Mouse (Mus musculus): ENCODE measurements around the gene Olfr118. TPM values are rescaled to one million over a fixed set of nuclear protein-coding genes. Genes with fewer than 3 reads are reported as not detected.
"Not testable (repeated sequence)": the region's sequence is repeated elsewhere in the genome, so short reads cannot be mapped to it uniquely, and the experiment has no call there.

Olfr118 gene
- not detected in 2 replicates for polyA plus RNA-seq (2015; fragmentation: Nextera tagmentation; extraction: Ambion mirVana)

DNA sequence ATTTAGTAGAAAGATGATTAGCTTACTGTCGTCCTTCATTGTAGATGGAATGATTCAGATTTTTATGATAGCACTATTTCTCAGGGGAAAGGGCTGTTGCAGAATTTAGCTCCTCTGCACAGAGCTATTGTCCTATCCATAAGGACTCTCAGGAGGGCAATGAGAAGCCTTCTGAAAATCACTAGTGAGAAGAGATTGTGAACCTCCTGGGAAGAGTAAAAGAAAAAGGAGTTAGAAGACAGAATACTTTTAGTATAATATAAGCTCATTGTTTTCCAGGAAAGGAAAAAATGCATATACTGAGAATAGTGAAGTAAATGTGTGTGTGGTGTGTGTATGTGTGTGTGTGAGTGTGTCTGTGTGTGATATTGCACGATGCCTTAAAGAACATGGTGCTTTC is at the start of gene Olfr118:
TSS of gene Olfr118 (plus strand) at position 301 of the 400 bp plus-strand sequence.
- 30% methylated on average over 2 of the region's 2 CpGs for WGBS (ENCODE audit: insufficient replicate concordance)
- H3K9me3 ChIP-seq (replicated peaks; ENCODE audit: control insufficient read depth, low read length): no peaks in the 10 kb centered on the region
- no peak within 1 kb of the TSS for H3K4me2 ChIP-seq (ENCODE audit: low read depth, low read length)
- no peak within 1 kb of the TSS for H3K9ac ChIP-seq (ENCODE audit: low read depth, low read length)
- H3K27ac ChIP-seq (ENCODE audit: low read length): no peak within 1 kb of the TSS
- H3K4me3 ChIP-seq (ENCODE audit: low read depth, low read length): no peak within 1 kb of the TSS
- no peaks in the 10 kb centered on the region for H3K4me1 ChIP-seq (ENCODE audit: control insufficient read depth, low read depth, low read length)
- H3K27me3 ChIP-seq (ENCODE audit: control insufficient read depth, insufficient read depth, low read depth, low read length): no peaks in the 10 kb centered on the region
- no peaks in the 10 kb centered on the region for H3K36me3 ChIP-seq (ENCODE audit: control insufficient read depth, insufficient read depth)
- ATAC-seq (ENCODE audit: low read depth): no peak

DNA sequence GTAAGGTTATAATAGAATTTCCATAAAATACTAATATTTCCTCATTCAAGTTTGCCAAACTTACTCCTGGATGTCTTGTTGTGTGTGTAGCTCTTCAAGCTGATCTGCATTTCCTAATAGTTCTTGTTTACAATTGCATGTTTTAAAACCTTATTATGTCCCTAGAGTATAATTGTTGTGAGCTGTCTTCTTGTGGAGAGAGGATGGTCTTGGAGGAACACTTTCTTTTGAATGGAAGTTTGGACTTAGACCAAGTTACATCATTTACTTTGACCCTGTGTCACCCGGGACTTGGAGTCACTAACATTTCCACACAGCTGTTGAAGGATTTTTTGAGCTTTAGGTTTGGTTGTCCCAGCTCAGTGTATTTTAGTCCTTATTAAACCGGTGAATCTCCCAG is 39.8 kb upstream of the Olfr118 start, which contains the start of the genes Olfr115 and Olfr116:
TSS of gene Olfr115 (minus strand) at position 101 of the 400 bp plus-strand sequence.
TSS of gene Olfr116 (minus strand) at position 191 of the 400 bp plus-strand sequence.
- H3K36me3 ChIP-seq (ENCODE audit: control insufficient read depth, insufficient read depth): no peaks in the 10 kb centered on the region
- no peak for ATAC-seq (ENCODE audit: low read depth)
- 55% methylated on average over 2 of the region's 2 CpGs for WGBS (ENCODE audit: insufficient replicate concordance)
- H3K27me3 ChIP-seq (ENCODE audit: control insufficient read depth, insufficient read depth, low read depth, low read length): no peaks in the 10 kb centered on the region
- H3K9ac ChIP-seq (ENCODE audit: low read depth, low read length): no peak within 1 kb of the TSS
- no peak within 1 kb of the TSS for H3K27ac ChIP-seq (ENCODE audit: low read length)
- H3K4me1 ChIP-seq (ENCODE audit: control insufficient read depth, low read depth, low read length): no peaks in the 10 kb centered on the region
- no peak within 1 kb of the TSS for H3K4me2 ChIP-seq (ENCODE audit: low read depth, low read length)
- no peak within 1 kb of the TSS for H3K4me3 ChIP-seq (ENCODE audit: low read depth, low read length)
- H3K9me3 ChIP-seq (replicated peaks; ENCODE audit: control insufficient read depth, low read length): no peaks in the 10 kb centered on the region; the same call in 1 of the 2 replicates

DNA sequence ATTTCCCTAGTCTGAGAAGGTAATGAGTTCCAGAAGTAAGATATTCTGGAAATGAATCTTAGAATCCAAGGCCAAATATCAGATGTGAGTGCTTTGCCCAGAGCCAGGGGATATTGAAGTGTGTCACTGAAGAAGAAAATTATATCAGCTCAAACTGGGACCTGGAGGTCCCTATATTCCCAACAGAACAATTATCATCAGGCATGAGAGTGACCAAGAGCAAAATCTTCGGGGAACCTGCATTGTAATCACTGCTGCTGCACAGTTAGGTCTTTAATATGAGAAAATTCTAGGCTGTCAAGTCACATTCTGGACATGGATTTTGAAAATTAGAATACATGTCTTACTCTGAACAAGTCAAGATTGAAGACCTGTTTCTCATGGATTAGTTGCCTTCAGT is 3.1 kb upstream of the Olfr118 start, which contains the start of gene Olfr117:
TSS of gene Olfr117 (minus strand) at position 101 of the 400 bp plus-strand sequence.
- ATAC-seq (ENCODE audit: low read depth): no peak
- 32% methylated on average over 1 of the region's 1 CpGs for WGBS (ENCODE audit: insufficient replicate concordance)

GRCm38 (mm10) chr17:37696264-37696663 is 29.5 kb downstream of the Olfr118 start, which contains the start of gene Olfr119:
TSS of gene Olfr119 (plus strand) at chr17:37696564.
- not testable (repeated sequence) for H3K36me3 ChIP-seq (ENCODE audit: control insufficient read depth, insufficient read depth); H3K27ac ChIP-seq (ENCODE audit: low read length); H3K4me2 ChIP-seq (ENCODE audit: low read depth, low read length); ATAC-seq (ENCODE audit: low read depth); H3K4me1 ChIP-seq (ENCODE audit: control insufficient read depth, low read depth, low read length); H3K9me3 ChIP-seq (replicated peaks; ENCODE audit: control insufficient read depth, low read length); H3K9ac ChIP-seq (ENCODE audit: low read depth, low read length); H3K4me3 ChIP-seq (ENCODE audit: low read depth, low read length); H3K27me3 ChIP-seq (ENCODE audit: control insufficient read depth, insufficient read depth, low read depth, low read length)
- WGBS (ENCODE audit: insufficient replicate concordance): 47% methylated on average over 1 of the region's 1 CpGs

More for the DNA sequence above, 3.1 kb upstream of the Olfr118 start, which contains the start of gene Olfr117:
- Histone ChIP-seq H3K27ac (ENCODE audit: low read length) (no peak within 1 kb of the TSS), H3K4me1 (ENCODE audit: control insufficient read depth, low read depth, low read length) (no peaks in the 10 kb centered on the region), H3K27me3 (ENCODE audit: control insufficient read depth, insufficient read depth, low read depth, low read length) (no peaks in the 10 kb centered on the region), H3K9me3 (replicated peaks; ENCODE audit: control insufficient read depth, low read length) (no peaks in the 10 kb centered on the region), H3K4me3 (ENCODE audit: low read depth, low read length) (no peak within 1 kb of the TSS), H3K4me2 (ENCODE audit: low read depth, low read length) (no peak within 1 kb of the TSS), H3K36me3 (ENCODE audit: control insufficient read depth, insufficient read depth) (no peaks in the 10 kb centered on the region), H3K9ac (ENCODE audit: low read depth, low read length) (no peak within 1 kb of the TSS)

GRCm38 (mm10) chr17:37721508-37721907 is 54.7 kb downstream of the Olfr118 start, which contains the start of gene Olfr120:
TSS of gene Olfr120 (plus strand) at chr17:37721808.
- Histone ChIP-seq H3K27ac (ENCODE audit: low read length) (no peak within 1 kb of the TSS), H3K4me2 (ENCODE audit: low read depth, low read length) (no peak within 1 kb of the TSS), H3K9me3 (replicated peaks; ENCODE audit: control insufficient read depth, low read length) (no peaks in the 10 kb centered on the region), H3K4me1 (ENCODE audit: control insufficient read depth, low read depth, low read length) (no peaks in the 10 kb centered on the region), H3K36me3 (ENCODE audit: control insufficient read depth, insufficient read depth) (no peaks in the 10 kb centered on the region), H3K4me3 (ENCODE audit: low read depth, low read length) (no peak within 1 kb of the TSS), H3K27me3 (ENCODE audit: control insufficient read depth, insufficient read depth, low read depth, low read length) (no peaks in the 10 kb centered on the region), H3K9ac (ENCODE audit: low read depth, low read length) (no peak within 1 kb of the TSS)
- 38% methylated on average over 1 of the region's 1 CpGs for WGBS (ENCODE audit: insufficient replicate concordance)
- no peak for ATAC-seq (ENCODE audit: low read depth)

Other genes starting within 250 kb of the Olfr118 start
- gene Olfr108, start 221.5 kb upstream of the Olfr118 start, polyA plus RNA-seq (2015; fragmentation: Nextera tagmentation; extraction: Ambion mirVana): not detected in 2 replicates
- gene Olfr109, start 208.1 kb upstream of the Olfr118 start, polyA plus RNA-seq (2015; fragmentation: Nextera tagmentation; extraction: Ambion mirVana): not detected in 2 replicates
- gene H2-M2, start 183.4 kb upstream of the Olfr118 start, polyA plus RNA-seq (2015; fragmentation: Nextera tagmentation; extraction: Ambion mirVana): not detected in 2 replicates
- gene Olfr110, start 174.5 kb upstream of the Olfr118 start, polyA plus RNA-seq (2015; fragmentation: Nextera tagmentation; extraction: Ambion mirVana): not detected in 2 replicates
- gene Olfr111, start 159.0 kb upstream of the Olfr118 start, polyA plus RNA-seq (2015; fragmentation: Nextera tagmentation; extraction: Ambion mirVana): not detected in 2 replicates
- not detected in 2 replicates for gene Olfr112, start 97.5 kb upstream of the Olfr118 start, polyA plus RNA-seq (2015; fragmentation: Nextera tagmentation; extraction: Ambion mirVana)
- not detected in 2 replicates for gene Olfr113, start 89.3 kb upstream of the Olfr118 start, polyA plus RNA-seq (2015; fragmentation: Nextera tagmentation; extraction: Ambion mirVana)
- not detected in 2 replicates for gene Olfr114, start 74.2 kb upstream of the Olfr118 start, polyA plus RNA-seq (2015; fragmentation: Nextera tagmentation; extraction: Ambion mirVana)
- gene Olfr115, start 39.9 kb upstream of the Olfr118 start, polyA plus RNA-seq (2015; fragmentation: Nextera tagmentation; extraction: Ambion mirVana): not detected in 2 replicates
- gene Olfr116, start 39.8 kb upstream of the Olfr118 start, polyA plus RNA-seq (2015; fragmentation: Nextera tagmentation; extraction: Ambion mirVana): not detected in 2 replicates
- gene Olfr117, start 3.2 kb upstream of the Olfr118 start, polyA plus RNA-seq (2015; fragmentation: Nextera tagmentation; extraction: Ambion mirVana): not detected in 2 replicates
- not detected in 2 replicates for gene Olfr119, start 29.6 kb downstream of the Olfr118 start, polyA plus RNA-seq (2015; fragmentation: Nextera tagmentation; extraction: Ambion mirVana)
- not detected in 2 replicates for gene Olfr120, start 54.8 kb downstream of the Olfr118 start, polyA plus RNA-seq (2015; fragmentation: Nextera tagmentation; extraction: Ambion mirVana)
- gene Olfr121, start 81.9 kb downstream of the Olfr118 start, polyA plus RNA-seq (2015; fragmentation: Nextera tagmentation; extraction: Ambion mirVana): not detected in 2 replicates
- not detected in 2 replicates for gene Olfr122, start 101.6 kb downstream of the Olfr118 start, polyA plus RNA-seq (2015; fragmentation: Nextera tagmentation; extraction: Ambion mirVana)
- gene Olfr123, start 126.5 kb downstream of the Olfr118 start, polyA plus RNA-seq (2015; fragmentation: Nextera tagmentation; extraction: Ambion mirVana): not detected in 2 replicates
- not detected in 2 replicates for gene Olfr124, start 132.9 kb downstream of the Olfr118 start, polyA plus RNA-seq (2015; fragmentation: Nextera tagmentation; extraction: Ambion mirVana)
- gene Olfr125, start 166.0 kb downstream of the Olfr118 start, polyA plus RNA-seq (2015; fragmentation: Nextera tagmentation; extraction: Ambion mirVana): not detected in 2 replicates
- gene Olfr126, start 180.5 kb downstream of the Olfr118 start, polyA plus RNA-seq (2015; fragmentation: Nextera tagmentation; extraction: Ambion mirVana): not detected in 2 replicates
- not detected in 2 replicates for gene Olfr127, start 233.4 kb downstream of the Olfr118 start, polyA plus RNA-seq (2015; fragmentation: Nextera tagmentation; extraction: Ambion mirVana)